Mouse (Mus musculus) hindbrain, embryonic 13.5 days (tissue): Measurements from ENCODE around the gene Slx1b. TPM values are rescaled to one million over a fixed set of nuclear protein-coding genes. Genes with fewer than 3 reads are reported as not detected.
"Not testable (repeated sequence)": the region's sequence is repeated elsewhere in the genome, so short reads cannot be mapped to it uniquely, and the experiment has no call there.

Experiments used
- ATAC-seq: fragments of 200-750 bp; cut with Nextera tagmentation; 2 replicates; pipeline ENCODE4 v1.8.0; 2017; ENCODE audit warnings: moderate TSS enrichment; ENCODE audit not compliant: low FRiP score
- H3K27ac ChIP-seq: fragments of 300-500 bp; sonication (generic); 2 replicates; pipeline ENCODE4 v1.5.1; 2015; ENCODE audit warnings: inconsistent platforms, mild to moderate bottlenecking, moderate library complexity
- H3K27me3 ChIP-seq: fragments of 300-500 bp; sonication (generic); 2 replicates; pipeline ENCODE4 v1.6.1; 2015; ENCODE audit warnings: mild to moderate bottlenecking, inconsistent platforms
- H3K36me3 ChIP-seq: fragments of 300-500 bp; sonication (generic); 2 replicates; pipeline ENCODE4 v1.6.1; 2015; ENCODE audit warnings: mild to moderate bottlenecking, inconsistent platforms
- H3K4me1 ChIP-seq: fragments of 300-500 bp; sonication (generic); replicated peaks from 2 replicates; pipeline ENCODE4 v1.6.1; 2015; ENCODE audit warnings: inconsistent platforms
- H3K4me2 ChIP-seq: fragments of 300-500 bp; sonication (generic); 2 replicates; pipeline ENCODE4 v1.6.1; 2015; ENCODE audit warnings: inconsistent platforms, mild to moderate bottlenecking, moderate library complexity
- H3K4me3 ChIP-seq: fragments of 300-500 bp; sonication (generic); 2 replicates; pipeline ENCODE4 v1.5.1; 2015; ENCODE audit warnings: mild to moderate bottlenecking, inconsistent platforms
- H3K9ac ChIP-seq: fragments of 300-500 bp; sonication (generic); 2 replicates; pipeline ENCODE4 v1.6.1; 2015; ENCODE audit warnings: mild to moderate bottlenecking, inconsistent platforms
- H3K9me3 ChIP-seq: fragments of 300-500 bp; sonication (generic); 2 replicates; pipeline ENCODE4 v1.6.1; 2016; ENCODE audit warnings: inconsistent platforms
- WGBS: fragments of 180-500 bp; shearing (Covaris S2); methylation state at CpG from one replicate; pipeline ENCODE4 v1.1.7; 2015; 5-methylcytosine and 5-hydroxymethylcytosine counted together
- polyA plus RNA-seq: library from polyadenylated mRNA; unstranded; fragments of >200 nt; fragmentation: Nextera tagmentation; extraction: Ambion mirVana; gene quantifications from 2 replicates; pipeline ENCODE4 v1.2.1, GENCODE M21; 2015

Gene Slx1b
- polyA plus RNA-seq, 1 experiment from 2014 or later = 20.9 TPM

- Histone ChIP-seq H3K9me3 (no peaks in the 10 kb centered on the region), H3K4me1 (peaks cover 31% of the 10 kb centered on the region), H3K36me3 (peaks cover 31% of the 10 kb centered on the region), H3K9ac (no peak overlapping the region), H3K27ac (no peak overlapping the region), H3K27me3 (no peaks in the 10 kb centered on the region), H3K4me3 (no peak overlapping the region), H3K4me2 (no peak overlapping the region)
- 81% methylated on average over 5 of the region's 5 CpGs for WGBS
- ATAC-seq = no peak
These were observed 3.9 kb downstream of the Slx1b start for GRCm38 (mm10) chr7:126691676-126692075.

DNA sequence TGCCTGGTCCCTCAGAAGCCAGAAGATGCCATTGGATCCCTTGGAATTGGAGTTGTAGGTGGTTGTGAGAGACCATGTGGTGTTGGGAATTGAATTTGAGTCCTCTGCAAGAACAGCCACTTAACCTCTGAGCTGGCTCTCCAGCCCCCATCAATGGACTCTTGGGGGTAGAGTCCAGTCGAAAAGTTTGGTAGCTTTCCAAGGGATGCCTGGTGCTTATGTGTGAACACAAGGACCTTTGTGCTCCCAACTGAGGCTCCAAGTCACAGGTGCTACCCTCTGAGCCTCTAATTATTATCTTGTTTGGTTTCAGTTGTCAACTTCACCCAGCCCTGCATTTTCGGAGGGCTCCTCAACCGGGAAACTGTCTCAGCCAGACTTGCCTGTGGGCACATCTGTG, 4.8 kb downstream of the Slx1b start:
- Histone ChIP-seq H3K4me1 (peaks cover 26% of the 10 kb centered on the region), H3K4me2 (no peak overlapping the region), H3K27me3 (no peaks in the 10 kb centered on the region), H3K9me3 (no peaks in the 10 kb centered on the region), H3K9ac (no peak overlapping the region), H3K4me3 (no peak overlapping the region), H3K27ac (no peak overlapping the region), H3K36me3 (peaks cover 31% of the 10 kb centered on the region)
- no peak for ATAC-seq
- 83% methylated on average over 3 of the region's 3 CpGs for WGBS

GRCm38 (mm10) chr7:126689021-126689420, 6.6 kb downstream of the Slx1b start:
- Histone ChIP-seq H3K27ac (no peak overlapping the region), H3K4me3 (no peak overlapping the region), H3K9ac (no peak overlapping the region), H3K36me3 (peaks cover 31% of the 10 kb centered on the region), H3K4me1 (peaks cover 18% of the 10 kb centered on the region), H3K27me3 (no peaks in the 10 kb centered on the region), H3K4me2 (no peak overlapping the region), H3K9me3 (no peaks in the 10 kb centered on the region)
- ATAC-seq = no peak
- 88% methylated on average over 3 of the region's 3 CpGs for WGBS

GRCm38 (mm10) chr7:126688156-126688555, 7.4 kb downstream of the Slx1b start:
- H3K4me3 ChIP-seq, H3K4me2 ChIP-seq, H3K9ac ChIP-seq, H3K27ac ChIP-seq, H3K27me3 ChIP-seq, H3K9me3 ChIP-seq, ATAC-seq, H3K4me1 ChIP-seq: not testable (repeated sequence)
- H3K36me3 ChIP-seq = peaks cover 31% of the 10 kb centered on the region
- 82% methylated on average over 4 of the region's 4 CpGs for WGBS

DNA sequence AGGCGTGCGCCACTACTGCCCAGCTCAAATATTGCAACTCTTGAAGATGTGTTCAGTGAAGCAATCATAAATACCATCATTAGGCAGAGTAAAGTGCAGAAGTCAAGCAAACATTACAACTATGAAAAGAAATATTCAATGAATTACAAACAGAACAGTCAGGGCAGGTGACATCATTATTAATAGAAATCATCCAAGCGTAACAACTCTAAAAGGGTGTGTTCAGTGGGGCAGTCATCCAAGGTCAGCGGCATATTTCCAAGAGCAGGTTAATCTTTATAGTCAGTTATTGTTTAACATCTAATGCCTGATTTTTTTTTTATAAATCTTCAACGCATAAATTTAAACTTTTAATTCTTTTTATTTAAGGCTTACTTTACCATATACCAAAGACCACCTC, 14.4 kb downstream of the Slx1b start:
- H3K27ac ChIP-seq = no peak overlapping the region
- no peak for ATAC-seq
- no peaks in the 10 kb centered on the region for H3K27me3 ChIP-seq
- WGBS = 94% methylated on average over 5 of the region's 5 CpGs
- H3K4me3 ChIP-seq = no peak overlapping the region
- H3K4me1 ChIP-seq = no peaks in the 10 kb centered on the region
- no peak overlapping the region for H3K4me2 ChIP-seq
- peaks cover 15% of the 10 kb centered on the region; the same call in 1 of the 2 replicates for H3K36me3 ChIP-seq
- no peak overlapping the region for H3K9ac ChIP-seq
- H3K9me3 ChIP-seq = no peaks in the 10 kb centered on the region

GRCm38 (mm10) chr7:126679683-126680082, 15.9 kb downstream of the Slx1b start:
- ATAC-seq = no peak
- H3K36me3 ChIP-seq = peaks cover 24% of the 10 kb centered on the region; the same call in 1 of the 2 replicates
- 93% methylated on average over 5 of the region's 5 CpGs for WGBS
- H3K9me3 ChIP-seq = no peaks in the 10 kb centered on the region
- no peak overlapping the region for H3K9ac ChIP-seq
- no peak overlapping the region for H3K27ac ChIP-seq
- H3K4me1 ChIP-seq = no peaks in the 10 kb centered on the region
- H3K4me3 ChIP-seq = no peak overlapping the region
- H3K4me2 ChIP-seq = no peak overlapping the region
- H3K27me3 ChIP-seq = no peaks in the 10 kb centered on the region

GRCm38 (mm10) chr7:126678545-126679341, 16.8 kb downstream of the Slx1b start:
- ATAC-seq = no peak
- H3K4me3 ChIP-seq = no peak overlapping the region
- no peaks in the 10 kb centered on the region for H3K27me3 ChIP-seq
- no peak overlapping the region for H3K9ac ChIP-seq
- H3K4me2 ChIP-seq = no peak overlapping the region
- 86% methylated on average over 8 of the region's 8 CpGs for WGBS
- no peak overlapping the region for H3K27ac ChIP-seq
- H3K36me3 ChIP-seq = peaks cover 31% of the 10 kb centered on the region
- H3K4me1 ChIP-seq = no peaks in the 10 kb centered on the region
- no peaks in the 10 kb centered on the region for H3K9me3 ChIP-seq

- no peaks in the 10 kb centered on the region for H3K4me1 ChIP-seq
- H3K36me3 ChIP-seq = peaks cover 50% of the 10 kb centered on the region
- no peak overlapping the region for H3K4me3 ChIP-seq
- H3K27ac ChIP-seq = no peak overlapping the region
- no peaks in the 10 kb centered on the region for H3K9me3 ChIP-seq
- H3K27me3 ChIP-seq = no peaks in the 10 kb centered on the region
- ATAC-seq = no peak
- H3K9ac ChIP-seq = no peak overlapping the region
- no peak overlapping the region for H3K4me2 ChIP-seq
- 83% methylated on average over 4 of the region's 4 CpGs for WGBS
These were observed 18.9 kb downstream of the Slx1b start for GRCm38 (mm10) chr7:126676631-126677220.

DNA sequence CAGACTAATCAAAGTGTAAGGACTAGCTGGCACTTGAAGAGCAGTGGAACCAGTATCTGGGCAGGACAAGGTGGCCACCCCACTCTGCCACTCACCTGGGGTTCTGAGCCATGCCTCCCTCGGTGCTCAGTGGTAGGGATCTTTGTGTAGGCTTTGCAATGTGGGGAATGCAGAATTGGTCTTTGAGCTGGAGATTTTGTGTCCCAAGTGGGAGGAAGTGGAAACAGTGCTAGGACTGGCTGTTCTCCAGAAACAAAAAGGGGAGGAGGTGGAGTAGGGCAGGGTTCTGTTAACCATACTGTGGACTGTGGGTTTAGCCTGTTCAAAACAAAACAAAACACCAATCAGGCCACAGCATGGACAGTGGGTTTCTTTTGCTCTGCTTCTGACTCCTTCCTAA, 19.4 kb downstream of the Slx1b start, which contains the start of gene Sult1a1:
Gene Sult1a1, minus strand, starts transcription at position 226 of the 400 bp plus-strand sequence.
- no peaks in the 10 kb centered on the region for H3K4me1 ChIP-seq
- no peak within 1 kb of the TSS for H3K4me3 ChIP-seq
- no peak within 1 kb of the TSS for H3K4me2 ChIP-seq
- H3K9ac ChIP-seq = no peak within 1 kb of the TSS
- no peak within 1 kb of the TSS; the same call in 1 of the 2 replicates for H3K27ac ChIP-seq
- WGBS = 83% methylated on average over 1 of the region's 1 CpGs
- peaks cover 55% of the 10 kb centered on the region for H3K36me3 ChIP-seq
- H3K9me3 ChIP-seq = no peaks in the 10 kb centered on the region
- no peaks in the 10 kb centered on the region for H3K27me3 ChIP-seq
- ATAC-seq = no peak

GRCm38 (mm10) chr7:126675104-126675503, 20.5 kb downstream of the Slx1b start:
- ATAC-seq = no peak
- H3K9me3 ChIP-seq = no peaks in the 10 kb centered on the region
- H3K4me3 ChIP-seq = no peak overlapping the region
- no peaks in the 10 kb centered on the region for H3K4me1 ChIP-seq
- no peak overlapping the region for H3K4me2 ChIP-seq
- 96% methylated on average over 8 of the region's 8 CpGs for WGBS
- no peak overlapping the region for H3K9ac ChIP-seq
- peaks cover 62% of the 10 kb centered on the region for H3K36me3 ChIP-seq
- no peaks in the 10 kb centered on the region for H3K27me3 ChIP-seq
- H3K27ac ChIP-seq = no peak overlapping the region

GRCm38 (mm10) chr7:126672111-126672510, 23.5 kb downstream of the Slx1b start:
- Histone ChIP-seq H3K36me3 (peaks cover 64% of the 10 kb centered on the region), H3K27ac (no peak overlapping the region), H3K4me2 (no peak overlapping the region), H3K9me3 (no peaks in the 10 kb centered on the region), H3K4me3 (no peak overlapping the region), H3K4me1 (no peaks in the 10 kb centered on the region), H3K9ac (no peak overlapping the region), H3K27me3 (no peaks in the 10 kb centered on the region)
- ATAC-seq = no peak
- WGBS = 95% methylated on average over 9 of the region's 9 CpGs

GRCm38 (mm10) chr7:126670152-126670551, 25.4 kb downstream of the Slx1b start:
- Histone ChIP-seq H3K4me1 (no peaks in the 10 kb centered on the region), H3K4me2 (no peak overlapping the region), H3K4me3 (no peak overlapping the region), H3K36me3 (peaks cover 69% of the 10 kb centered on the region), H3K27me3 (no peaks in the 10 kb centered on the region), H3K9ac (no peak overlapping the region), H3K27ac (no peak overlapping the region), H3K9me3 (no peaks in the 10 kb centered on the region)
- ATAC-seq = no peak
- WGBS = 97% methylated on average over 3 of the region's 3 CpGs

DNA sequence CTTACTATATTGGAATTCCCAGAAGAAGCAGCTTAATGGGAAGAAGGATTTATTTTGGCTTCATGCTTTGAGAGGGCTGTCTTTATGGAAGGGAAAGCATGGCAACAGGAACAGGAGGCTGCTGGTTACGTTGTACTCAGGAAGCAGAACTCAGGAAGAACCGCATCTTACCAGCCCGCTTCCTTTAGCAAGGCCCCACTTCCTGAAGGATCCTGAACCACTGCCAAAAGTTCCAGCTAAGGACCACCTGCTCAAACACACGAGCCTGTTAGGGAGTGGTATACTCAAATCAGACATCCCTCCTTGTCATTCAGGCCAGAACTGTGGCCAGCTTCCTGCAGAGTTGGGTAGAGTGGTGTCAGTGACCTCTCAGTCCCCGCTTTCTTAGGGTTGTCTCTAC, 27.1 kb downstream of the Slx1b start:
- H3K4me1 ChIP-seq = no peaks in the 10 kb centered on the region
- 83% methylated on average over 5 of the region's 5 CpGs for WGBS
- no peak overlapping the region for H3K4me3 ChIP-seq
- H3K4me2 ChIP-seq = no peak overlapping the region
- peaks cover 71% of the 10 kb centered on the region for H3K36me3 ChIP-seq
- no peaks in the 10 kb centered on the region for H3K9me3 ChIP-seq
- no peaks in the 10 kb centered on the region for H3K27me3 ChIP-seq
- no peak for ATAC-seq
- no peak overlapping the region for H3K9ac ChIP-seq
- no peak overlapping the region for H3K27ac ChIP-seq
